Mouse (Mus musculus) hindbrain, postnatal 0 days (tissue): ENCODE measurements at regions not wholly inside any gene's neighbourhood (a gene's known extent, or its start where the extent isn't known, plus 50 kb on each side); places are given as distances from the start of the nearest gene placed in this dataset.

ENCODE experiments used
- ATAC-seq: fragments of 200-750 bp; cut with Nextera tagmentation; 2 replicates; pipeline ENCODE4 v1.8.0; 2017; ENCODE audit warnings: mild to moderate bottlenecking, moderate TSS enrichment, moderate library complexity
- DNase-seq: peaks from one replicate; pipeline ENCODE4 v3.0.0-alpha.2; 2015; ENCODE audit warnings: low spot score
- H3K27ac ChIP-seq: fragments of 300-500 bp; sonication (generic); 2 replicates; pipeline ENCODE4 v1.5.1; 2014; ENCODE audit warnings: mild to moderate bottlenecking
- H3K27me3 ChIP-seq: fragments of 300-500 bp; sonication (generic); 2 replicates; pipeline ENCODE4 v1.6.1; 2014; ENCODE audit warnings: low read length, mixed read lengths; ENCODE audit not compliant: insufficient read depth
- H3K36me3 ChIP-seq: fragments of 300-500 bp; sonication (generic); 2 replicates; pipeline ENCODE4 v1.6.1; 2014; ENCODE audit warnings: low read length, mixed read lengths; ENCODE audit not compliant: insufficient read depth
- H3K4me1 ChIP-seq: fragments of 300-500 bp; sonication (generic); 2 replicates; pipeline ENCODE4 v1.6.1; 2014; ENCODE audit warnings: antibody characterized with exemption, low read length, mixed read lengths; ENCODE audit not compliant: insufficient read depth
- H3K4me2 ChIP-seq: fragments of 300-500 bp; sonication (generic); 2 replicates; pipeline ENCODE4 v1.6.1; 2014; ENCODE audit warnings: low read depth, mild to moderate bottlenecking, low read length, moderate library complexity, mixed read lengths
- H3K4me3 ChIP-seq: fragments of 300-500 bp; sonication (generic); 2 replicates; pipeline ENCODE4 v1.5.1; 2014; ENCODE audit warnings: low read length
- H3K9ac ChIP-seq: fragments of 300-500 bp; sonication (generic); replicated peaks from 2 replicates; pipeline ENCODE4 v1.6.1; 2014; ENCODE audit warnings: mild to moderate bottlenecking, low read length, moderate library complexity, mixed read lengths
- H3K9me3 ChIP-seq: fragments of 300-500 bp; sonication (generic); 2 replicates; pipeline ENCODE4 v1.6.1; 2016; ENCODE audit warnings: low read length, mixed read lengths
- CTCF ChIP-seq: IDR thresholded peaks from 2 replicates; pipeline ENCODE4 v1.5.1; 2016; ENCODE audit warnings: antibody characterized with exemption, control low read depth, low read depth
- WGBS: fragments of 180-500 bp; shearing (Covaris S2); extraction: QIAGEN DNeasy Blood & Tissue Kit; methylation state at CpG from one replicate; pipeline ENCODE4 v1.1.7; 2014; 5-methylcytosine and 5-hydroxymethylcytosine counted together

DNA sequence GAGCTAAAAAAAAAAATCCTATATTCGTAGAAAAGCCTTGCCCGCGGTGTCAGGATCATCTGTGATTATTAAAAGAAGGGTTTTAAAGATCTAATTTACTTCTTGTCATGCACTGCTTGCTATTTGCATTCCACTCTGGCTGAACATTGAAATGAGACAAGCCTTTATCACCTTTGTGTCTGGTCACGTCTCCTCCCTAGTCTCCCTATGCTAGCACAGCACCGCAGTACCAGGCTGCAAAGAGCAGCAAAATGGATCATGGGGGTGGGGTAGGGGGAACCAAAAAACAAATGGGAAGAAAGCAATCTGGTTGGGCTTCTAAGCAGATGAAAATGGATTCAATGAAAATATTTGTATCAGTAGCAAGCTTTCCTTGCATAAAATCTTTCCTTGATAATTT, 187.8 kb upstream of the Gm11146 start:
- H3K9ac ChIP-seq, result no peak overlapping the region
- no peaks in the 10 kb centered on the region for H3K9me3 ChIP-seq
- ATAC-seq, result no peak
- no peak for TF ChIP-seq CTCF
- peak; percentile 22 for DNase-seq
- peak overlapping the region; percentile 91; the same call in 1 of the 2 replicates for H3K27ac ChIP-seq
- H3K36me3 ChIP-seq, result no peaks in the 10 kb centered on the region
- no peak overlapping the region for H3K4me3 ChIP-seq
- H3K27me3 ChIP-seq, result no peaks in the 10 kb centered on the region
- H3K4me1 ChIP-seq, result 0 out of 2 replicates have a peak, but pooled peaks cover 5% of the 10 kb centered on the region
- WGBS, result 59% methylated on average over 5 of the region's 5 CpGs
- H3K4me2 ChIP-seq, result no peak overlapping the region

- Histone ChIP-seq H3K4me1 (0 out of 2 replicates have a peak, but pooled peaks cover 5% of the 10 kb centered on the region), H3K27ac (peak overlapping the region; percentile 91; the same call in 1 of the 2 replicates), H3K27me3 (no peaks in the 10 kb centered on the region), H3K4me2 (no peak overlapping the region), H3K9me3 (no peaks in the 10 kb centered on the region), H3K4me3 (no peak overlapping the region), H3K9ac (no peak overlapping the region), H3K36me3 (no peaks in the 10 kb centered on the region)
- 70% methylated on average over 2 of the region's 2 CpGs for WGBS
- no peak for TF ChIP-seq CTCF
- peak; percentile 35 for DNase-seq
- ATAC-seq, result no peak
These were observed 187.3 kb upstream of the Gm11146 start for GRCm38 (mm10) chr16:77789206-77789605.

- Histone ChIP-seq H3K27ac (peak overlapping the region; percentile 91), H3K9me3 (no peaks in the 10 kb centered on the region), H3K9ac (0 out of 2 replicates have a peak overlapping the region, but pooled peaks have one; percentile 51), H3K4me1 (0 out of 2 replicates have a peak, but pooled peaks cover 5% of the 10 kb centered on the region), H3K4me2 (peak overlapping the region; percentile 50; the same call in 1 of the 2 replicates), H3K27me3 (no peaks in the 10 kb centered on the region), H3K4me3 (no peak overlapping the region), H3K36me3 (no peaks in the 10 kb centered on the region)
- no peak for TF ChIP-seq CTCF
- DNase-seq (peak; percentile 21), ATAC-seq (no peak)
- WGBS, result 63% methylated on average over 6 of the region's 6 CpGs
These were observed 186.9 kb upstream of the Gm11146 start for GRCm38 (mm10) chr16:77788781-77789150.

- Histone ChIP-seq H3K9ac (peak overlapping the region; percentile 51), H3K4me1 (0 out of 2 replicates have a peak, but pooled peaks cover 5% of the 10 kb centered on the region), H3K9me3 (no peaks in the 10 kb centered on the region), H3K4me2 (peak overlapping the region; percentile 50), H3K27me3 (no peaks in the 10 kb centered on the region), H3K4me3 (peak overlapping the region; percentile 2), H3K36me3 (no peaks in the 10 kb centered on the region), H3K27ac (peak overlapping the region; percentile 91)
- 20% methylated on average over 20 of the region's 20 CpGs for WGBS
- ATAC-seq, result peak; percentile 96
- DNase-seq, result peak; percentile 90
- peak; percentile 46 for TF ChIP-seq CTCF
These were observed 186.3 kb upstream of the Gm11146 start for GRCm38 (mm10) chr16:77788041-77788780.

- no peak overlapping the region for H3K4me2 ChIP-seq
- DNase-seq (peak; percentile 15), ATAC-seq (no peak)
- WGBS, result 78% methylated on average over 5 of the region's 5 CpGs
- no peak overlapping the region for H3K9ac ChIP-seq
- peak overlapping the region; percentile 37; the same call in 1 of the 2 replicates for H3K27ac ChIP-seq
- 0 out of 2 replicates have a peak, but pooled peaks cover 5% of the 10 kb centered on the region for H3K4me1 ChIP-seq
- H3K36me3 ChIP-seq, result no peaks in the 10 kb centered on the region
- H3K4me3 ChIP-seq, result no peak overlapping the region
- H3K9me3 ChIP-seq, result no peaks in the 10 kb centered on the region
- no peaks in the 10 kb centered on the region for H3K27me3 ChIP-seq
- no peak for TF ChIP-seq CTCF
These were observed 185.1 kb upstream of the Gm11146 start for GRCm38 (mm10) chr16:77787025-77787424.

DNA sequence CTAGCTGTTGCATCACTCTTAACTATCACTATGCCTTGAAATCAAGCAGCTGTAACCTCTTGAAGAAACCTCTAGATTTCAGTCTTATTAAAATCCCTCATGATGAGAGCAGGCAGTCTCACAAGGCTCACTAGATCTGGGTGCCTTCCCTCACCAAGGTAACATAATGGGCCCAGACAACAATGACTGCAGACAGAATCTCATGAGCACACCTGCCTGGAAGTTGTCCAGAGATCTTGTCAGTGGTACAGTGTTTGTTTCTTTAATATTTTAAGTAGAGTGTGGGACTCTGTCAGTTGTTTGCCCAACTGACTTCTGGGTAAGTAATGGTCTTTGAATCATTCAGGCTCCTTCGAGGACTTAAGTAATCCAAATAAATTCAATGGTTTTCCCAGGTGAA, 177.1 kb upstream of the Gm11146 start:
- no peak overlapping the region for H3K4me2 ChIP-seq
- DNase-seq, result no peak
- H3K9me3 ChIP-seq, result no peaks in the 10 kb centered on the region
- H3K36me3 ChIP-seq, result no peaks in the 10 kb centered on the region
- WGBS, result 81% methylated on average over 1 of the region's 1 CpGs
- H3K4me1 ChIP-seq, result no peaks in the 10 kb centered on the region
- TF ChIP-seq CTCF, result no peak
- no peak overlapping the region for H3K27ac ChIP-seq
- H3K9ac ChIP-seq, result no peak overlapping the region
- no peak overlapping the region for H3K4me3 ChIP-seq
- H3K27me3 ChIP-seq, result no peaks in the 10 kb centered on the region
- no peak for ATAC-seq

DNA sequence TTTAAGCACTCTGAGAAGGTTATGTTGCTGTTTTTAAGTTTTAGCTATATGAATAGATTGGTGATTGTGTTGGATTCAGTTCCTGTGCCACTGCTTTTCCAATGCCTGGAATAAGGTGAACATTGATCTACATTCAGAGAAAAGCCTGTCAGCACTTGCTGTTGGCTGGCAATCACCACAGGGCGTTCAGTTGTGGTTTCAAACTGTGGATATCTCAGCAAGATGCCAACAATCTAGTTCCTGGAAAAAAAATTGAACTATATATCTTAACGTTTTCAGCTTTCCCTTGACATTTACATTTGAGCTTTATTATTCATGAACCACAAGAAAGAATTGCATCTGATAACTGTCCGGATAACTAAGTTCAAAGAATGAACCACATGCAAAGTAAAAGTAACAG, 170.2 kb upstream of the Gm11146 start:
- H3K9me3 ChIP-seq, result no peaks in the 10 kb centered on the region
- no peaks in the 10 kb centered on the region for H3K36me3 ChIP-seq
- ATAC-seq (no peak), DNase-seq (no peak)
- no peak overlapping the region for H3K27ac ChIP-seq
- no peaks in the 10 kb centered on the region for H3K27me3 ChIP-seq
- H3K4me3 ChIP-seq, result no peak overlapping the region
- H3K4me2 ChIP-seq, result no peak overlapping the region
- H3K9ac ChIP-seq, result no peak overlapping the region
- no peaks in the 10 kb centered on the region for H3K4me1 ChIP-seq
- 68% methylated on average over 3 of the region's 3 CpGs for WGBS
- TF ChIP-seq CTCF, result no peak
